Mouse (Mus musculus) MEL (cell line): ENCODE measurements around the gene Dcakd. TPM values are rescaled to one million over a fixed set of nuclear protein-coding genes. Genes with fewer than 3 reads are reported as not detected.

Experiments used
- DNase-seq: peaks from one replicate; pipeline ENCODE4 v3.0.0; 2011; ENCODE audit warnings: low read depth, low spot score
- H3K27ac ChIP-seq: 2 replicates; pipeline ENCODE4 v1.5.1; 2012; ENCODE audit warnings: low read depth, mild to moderate bottlenecking, control low read depth, low read length, moderate library complexity; ENCODE audit not compliant: control insufficient read depth
- H3K27me3 ChIP-seq, 2 experiments: fragments of 150-350 bp in 1 of 2; sonication (generic) in 1 of 2; 2 replicates each; pipeline ENCODE4 v1.6.1; 2012; ENCODE audit warnings: low read length in 2 of 2, mild to moderate bottlenecking in 2 of 2, improper control_type of control experiment in 1 of 2, moderate library complexity in 1 of 2; ENCODE audit not compliant: insufficient read depth in 2 of 2, control insufficient read depth in 1 of 2
- H3K36me3 ChIP-seq, 2 experiments: 2 replicates each; pipeline ENCODE4 v1.6.1; 2012 to 2014; ENCODE audit warnings: low read length in 2 of 2, improper control_type of control experiment in 1 of 2, inconsistent platforms in 1 of 2, mild to moderate bottlenecking in 1 of 2; ENCODE audit not compliant: insufficient read depth in 2 of 2, control insufficient read depth in 1 of 2
- H3K4me1 ChIP-seq, 2 experiments: fragments of 150-350 bp in 1 of 2; sonication (generic) in 1 of 2; 2 replicates each; pipeline ENCODE4 v1.6.1; 2012; ENCODE audit warnings: low read length in 2 of 2, improper control_type of control experiment in 1 of 2, mild to moderate bottlenecking in 1 of 2; ENCODE audit not compliant: insufficient read depth in 2 of 2, control insufficient read depth in 1 of 2
- H3K4me3 ChIP-seq, 2 experiments: fragments of 150-350 bp in 1 of 2; sonication (generic) in 1 of 2; 2 replicates each; pipeline ENCODE4 v1.5.1; 2012; ENCODE audit warnings: low read depth in 2 of 2, low read length in 2 of 2, mild to moderate bottlenecking in 2 of 2, moderate library complexity in 2 of 2, control low read depth in 1 of 2, improper control_type of control experiment in 1 of 2; ENCODE audit not compliant: control insufficient read depth in 1 of 2, insufficient read depth in 1 of 2
- H3K79me2 ChIP-seq: 2 replicates; pipeline ENCODE4 v1.6.1; 2012; ENCODE audit warnings: mild to moderate bottlenecking, low read length, moderate library complexity; ENCODE audit not compliant: control insufficient read depth, poor library complexity, insufficient read depth
- H3K9ac ChIP-seq: 2 replicates; pipeline ENCODE4 v1.6.1; 2012; ENCODE audit warnings: low read depth, mild to moderate bottlenecking, control low read depth, low read length, moderate library complexity; ENCODE audit not compliant: control insufficient read depth, poor library complexity, severe bottlenecking
- H3K9me3 ChIP-seq: fragments of 150-350 bp; sonication (generic); replicated peaks from 2 replicates; pipeline ENCODE4 v1.6.1; 2012; ENCODE audit warnings: mild to moderate bottlenecking, low read length, improper control_type of control experiment, moderate library complexity; ENCODE audit not compliant: insufficient read depth
- CTCF ChIP-seq, 3 experiments: IDR thresholded peaks in 2 of 3; conservative IDR thresholded peaks in 1 of 3; 2 replicates each; pipeline ENCODE4 v1.5.1; 2011 to 2012; ENCODE audit warnings: low read length in 3 of 3, low read depth in 2 of 3, mild to moderate bottlenecking in 2 of 3, improper control_type of control experiment in 1 of 3, inconsistent platforms in 1 of 3, mixed read lengths in 1 of 3, moderate library complexity in 1 of 3; ENCODE audit not compliant: control insufficient read depth in 1 of 3, insufficient read depth in 1 of 3, poor library complexity in 1 of 3, severe bottlenecking in 1 of 3
- E2F4 ChIP-seq: IDR thresholded peaks from 2 replicates; pipeline ENCODE4 v1.6.1; 2011; ENCODE audit warnings: low read depth, low read length, improper control_type of control experiment, borderline replicate concordance
- ELF1 ChIP-seq: IDR thresholded peaks from 2 replicates; pipeline ENCODE4 v1.6.1; 2014; ENCODE audit warnings: low read depth, mild to moderate bottlenecking, inconsistent platforms, low read length, improper control_type of control experiment, moderate library complexity
- ETS1 ChIP-seq: IDR thresholded peaks from 2 replicates; pipeline ENCODE4 v1.6.1; 2012; ENCODE audit warnings: low read depth, mild to moderate bottlenecking, inconsistent platforms, low read length, improper control_type of control experiment, moderate library complexity
- GABPA ChIP-seq: IDR thresholded peaks from 2 replicates; pipeline ENCODE4 v1.6.1; 2012; ENCODE audit warnings: low read depth, mild to moderate bottlenecking, inconsistent platforms, low read length, improper control_type of control experiment, moderate library complexity
- MXI1 ChIP-seq: IDR thresholded peaks from 2 replicates; pipeline ENCODE4 v1.6.1; 2011; ENCODE audit warnings: mild to moderate bottlenecking, low read depth, low read length, improper control_type of control experiment
- RAD21 ChIP-seq: IDR thresholded peaks from 2 replicates; pipeline ENCODE4 v1.6.1; 2011; ENCODE audit warnings: mild to moderate bottlenecking, low read depth, low read length, improper control_type of control experiment
- RCOR1 ChIP-seq: IDR thresholded peaks from 2 replicates; pipeline ENCODE4 v1.6.1; 2012; ENCODE audit warnings: low read depth, mild to moderate bottlenecking, inconsistent platforms, low read length, improper control_type of control experiment
- TAL1 ChIP-seq: IDR thresholded peaks from 2 replicates; pipeline ENCODE4 v1.6.1; 2012; ENCODE audit warnings: mild to moderate bottlenecking, inconsistent platforms, low read length, moderate library complexity, mixed read lengths
- TBP ChIP-seq: IDR thresholded peaks from 2 replicates; pipeline ENCODE4 v1.8.0; 2011; ENCODE audit warnings: low read depth, low read length, improper control_type of control experiment
- ZNF384 ChIP-seq: IDR thresholded peaks from 2 replicates; pipeline ENCODE4 v1.6.1; 2012; ENCODE audit warnings: low read depth, mild to moderate bottlenecking, inconsistent platforms, low read length, improper control_type of control experiment
- polyA plus RNA-seq, 2 experiments: library from polyadenylated mRNA; stranded (reverse) in 1 of 2; unstranded in 1 of 2; fragments of >175 nt in 1 of 2; fragments of >200 nt in 1 of 2; gene quantifications; 2 replicates each; pipeline versions ENCODE4 v1.2.1 to v1.2.4; 2012; ENCODE audit warnings: low replicate concordance in 2 of 2, low read depth in 1 of 2; ENCODE audit not compliant: insufficient read length in 2 of 2, insufficient read depth in 1 of 2, missing spikeins in 1 of 2
- total RNA-seq: library from RNA; depleted of rRNA; stranded (reverse); fragments of 300-350 nt; gene quantifications from 2 replicates; pipeline ENCODE4 v1.2.3, GENCODE M21; 2012

Gene Dcakd
- total and polyA plus RNA-seq, 3 experiments: 15.6 to 112 (median 82.3) TPM

DNA sequence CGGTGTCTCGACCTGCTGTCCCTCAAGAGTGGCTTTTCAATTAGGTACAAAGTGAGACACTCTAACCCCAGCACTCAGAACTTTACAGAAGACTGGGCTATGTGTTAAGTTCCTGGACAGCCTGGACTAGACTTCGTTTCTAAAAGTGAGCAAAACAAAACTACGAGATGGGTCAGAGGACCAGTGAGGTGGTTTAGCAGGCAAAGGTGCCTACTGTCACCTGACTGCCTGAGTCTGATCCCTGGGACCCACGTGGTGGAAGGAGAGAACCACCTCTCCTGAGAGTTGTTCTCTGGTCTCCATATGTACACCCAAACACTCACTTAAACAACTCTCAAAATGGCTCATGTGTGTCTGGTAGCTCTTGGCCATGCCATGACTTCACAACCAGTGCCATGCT is 27.1 kb downstream of the Dcakd start:
- Histone ChIP-seq H3K4me1 (peaks cover 17 to 30% of the 10 kb centered on the region in 2 experiments), H3K9me3 (no peaks in the 10 kb centered on the region), H3K36me3 (peaks cover 5 to 23% of the 10 kb centered on the region in 2 experiments; a peak in 3 of 4 replicates), H3K27ac (no peak overlapping the region), H3K79me2 (peaks cover 2% of the 10 kb centered on the region), H3K27me3 (no peaks in the 10 kb centered on the region), H3K9ac (no peak overlapping the region), H3K4me3 (no peak overlapping the region)
- no peak for DNase-seq
- TF ChIP-seq ETS1 (no peak), RAD21 (no peak), GABPA (no peak), RCOR1 (no peak), TAL1 (no peak)

DNA sequence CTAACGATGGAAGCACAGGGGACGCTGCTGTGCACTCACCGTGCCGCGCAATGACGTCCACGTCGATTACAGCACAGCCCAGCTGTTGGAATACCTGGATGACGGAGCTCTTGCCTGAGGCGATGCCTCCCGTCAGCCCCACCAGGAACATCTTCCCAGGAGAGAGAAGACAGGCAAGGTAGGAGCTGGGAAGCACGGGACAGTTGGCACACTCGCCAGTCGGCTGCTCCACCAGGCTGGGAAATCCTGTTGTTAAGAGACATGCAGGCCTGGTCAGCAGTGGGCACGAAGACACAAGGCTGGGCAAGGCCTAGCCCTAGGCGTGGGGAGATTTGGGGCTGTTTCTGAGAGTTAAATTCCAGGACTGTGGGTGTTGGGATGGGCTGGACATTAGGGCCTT is 28.0 kb downstream of the Dcakd start:
- no peak for TF ChIP-seq MXI1
- TF ChIP-seq ZNF384: no peak
- no peak for TF ChIP-seq TBP
- no peak for TF ChIP-seq E2F4
- no peaks in the 10 kb centered on the region for H3K27me3 ChIP-seq
- H3K27ac ChIP-seq: peak overlapping the region; percentile 99; the same call in 1 of the 2 replicates
- peaks cover 5 to 23% of the 10 kb centered on the region in 2 experiments; a peak in 3 of 4 replicates for H3K36me3 ChIP-seq
- peaks cover 17 to 26% of the 10 kb centered on the region in 2 experiments for H3K4me1 ChIP-seq
- no peak overlapping the region for H3K4me3 ChIP-seq
- H3K9me3 ChIP-seq: no peaks in the 10 kb centered on the region
- no peak for DNase-seq
- H3K79me2 ChIP-seq: peaks cover 2% of the 10 kb centered on the region
- no peak overlapping the region for H3K9ac ChIP-seq

DNA sequence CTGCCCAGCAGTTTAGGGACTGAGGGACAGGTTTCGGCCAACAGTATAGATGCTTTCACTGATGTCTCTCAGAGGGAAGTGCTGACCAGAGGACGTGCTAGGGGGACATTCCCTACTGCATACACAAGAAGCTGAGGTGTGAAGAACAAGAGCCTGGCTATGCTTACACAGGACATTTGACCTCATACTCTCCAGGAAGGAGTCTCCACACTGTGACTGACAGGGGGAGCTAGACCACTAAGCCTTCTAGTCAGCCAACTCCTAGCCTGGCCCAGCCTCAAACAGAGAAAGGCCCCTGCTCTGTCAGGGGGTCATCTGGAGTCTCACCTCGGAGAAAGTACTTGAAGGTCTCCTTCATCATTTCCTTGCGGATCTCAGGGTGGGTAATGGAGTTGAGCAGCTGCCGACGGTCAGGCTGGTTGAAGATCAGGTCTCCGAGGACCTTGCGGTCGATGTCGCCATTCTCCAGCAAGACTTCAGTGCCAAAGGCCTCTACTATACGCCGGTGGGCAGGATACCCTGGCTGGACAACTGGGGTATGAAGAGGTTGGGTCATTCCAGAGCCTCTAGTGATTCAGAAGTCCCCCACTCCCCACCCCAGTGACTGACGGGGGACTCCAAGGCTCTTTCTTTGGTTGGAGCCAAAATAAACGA is 28.7 kb downstream of the Dcakd start:
- peaks cover 17 to 26% of the 10 kb centered on the region in 2 experiments for H3K4me1 ChIP-seq
- no peak for DNase-seq
- peaks cover 2% of the 10 kb centered on the region for H3K79me2 ChIP-seq
- H3K36me3 ChIP-seq: peaks cover 5 to 23% of the 10 kb centered on the region in 2 experiments; a peak in 3 of 4 replicates
- H3K27ac ChIP-seq: peak overlapping the region; percentile 99
- no peaks in the 10 kb centered on the region for H3K9me3 ChIP-seq
- TF ChIP-seq ETS1: no peak
- no peak for TF ChIP-seq RAD21
- TF ChIP-seq ELF1: no peak
- TF ChIP-seq CTCF (IDR thresholded peaks at IDR 0.05 in 2 of 3, conservative IDR thresholded peaks at IDR 0.05 in 1 of 3; ENCODE audit: control insufficient read depth in 1 of 3, insufficient read depth in 1 of 3, low read depth in 2 of 3, low read length in 3 of 3, poor library complexity in 1 of 3, severe bottlenecking in 1 of 3): peak; percentile 8 to 35 (median 20); a peak in 2 of 6 replicates
- TF ChIP-seq, all 39 proteins: peak for 1
- peak overlapping the region; percentile 0 to 41 for H3K4me3 ChIP-seq
- no peaks in the 10 kb centered on the region for H3K27me3 ChIP-seq
- peak overlapping the region; percentile 70 for H3K9ac ChIP-seq
